Mouse (Mus musculus) liver, embryonic 14.5 days (tissue): ENCODE measurements around the gene Ercc8.

ENCODE experiments used
- CTCF ChIP-seq: IDR thresholded peaks from 2 replicates; pipeline ENCODE4 v1.5.1; 2016; ENCODE audit warnings: antibody characterized with exemption, low read depth, control low read depth
- EP300 ChIP-seq: IDR thresholded peaks from 2 replicates; pipeline ENCODE4 v1.6.1; 2016; ENCODE audit warnings: antibody characterized with exemption, low read depth

DNA sequence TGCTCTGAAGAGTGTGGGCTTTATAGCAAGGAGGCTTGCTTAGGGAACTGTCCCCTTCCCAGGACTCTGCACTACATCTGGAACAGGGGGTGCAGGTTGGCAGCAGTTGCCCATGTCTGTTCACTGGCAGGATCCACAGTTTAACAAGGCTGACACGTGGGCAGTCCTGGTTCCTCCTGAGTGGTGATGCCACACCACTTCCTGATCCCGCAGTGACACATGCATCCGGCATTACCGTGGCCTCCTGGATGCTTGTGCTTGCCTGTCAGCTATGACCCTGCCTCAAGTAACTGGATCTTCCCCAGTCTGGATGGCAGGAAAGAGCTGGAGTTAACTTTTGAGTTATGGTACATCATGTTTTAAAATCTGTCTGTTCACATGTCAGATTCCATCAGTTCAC, 29.5 kb downstream of the Ercc8 start:
- TF ChIP-seq CTCF (no peak), EP300 (no peak)
